Mouse (Mus musculus): ENCODE results near the gene Mdga2.

- TF ChIP-seq FLI1 (IDR thresholded peaks at IDR 0.05; ENCODE audit: low read length) (no peak), GATA1 (IDR thresholded peaks at IDR 0.05; ENCODE audit: borderline replicate concordance, low read length) (no peak)
These were observed 45.1 kb upstream of the Mdga2 start for GRCm38 (mm10) chr12:67267409-67267808.

All from megakaryocyte, embryonic 14.5 days (primary cell).